Mouse (Mus musculus) urinary bladder, adult 2 months (tissue): ENCODE measurements at regions not wholly inside any gene's neighbourhood (a gene's known extent, or its start where the extent isn't known, plus 50 kb on each side); places are given as distances from the start of the nearest gene placed in this dataset.

Source experiments
- DNase-seq: peaks from one replicate; pipeline ENCODE4 v3.0.0; 2022; ENCODE audit warnings: low spot score

- no peak for DNase-seq
Measured at GRCm38 (mm10) chr5:133096340-133096739, 553.2 kb upstream of the Auts2 start.

GRCm38 (mm10) chr5:133084859-133085258 lies 541.7 kb upstream of the Auts2 start:
- no peak for DNase-seq

DNA sequence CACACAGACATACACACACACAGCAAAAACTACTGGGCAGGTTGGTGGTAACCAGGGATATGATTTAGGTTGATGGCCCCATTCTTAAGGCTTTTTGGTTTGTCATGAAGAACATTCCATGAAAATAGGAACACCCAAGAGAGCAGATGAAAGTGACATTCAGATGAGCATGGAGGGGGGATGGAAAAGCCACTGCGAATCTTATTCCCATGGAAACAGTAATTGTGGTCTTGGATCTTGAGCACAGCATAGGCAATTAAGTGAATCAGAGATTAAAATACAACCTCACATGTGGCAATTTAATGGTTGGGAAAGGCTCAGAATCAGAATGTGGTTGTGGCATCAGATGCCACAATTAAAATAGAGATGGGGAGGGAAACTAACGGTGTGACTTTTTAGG lies 537.6 kb upstream of the Auts2 start:
- no peak for DNase-seq

GRCm38 (mm10) chr5:133078916-133079315 lies 535.8 kb upstream of the Auts2 start:
- no peak for DNase-seq

DNA sequence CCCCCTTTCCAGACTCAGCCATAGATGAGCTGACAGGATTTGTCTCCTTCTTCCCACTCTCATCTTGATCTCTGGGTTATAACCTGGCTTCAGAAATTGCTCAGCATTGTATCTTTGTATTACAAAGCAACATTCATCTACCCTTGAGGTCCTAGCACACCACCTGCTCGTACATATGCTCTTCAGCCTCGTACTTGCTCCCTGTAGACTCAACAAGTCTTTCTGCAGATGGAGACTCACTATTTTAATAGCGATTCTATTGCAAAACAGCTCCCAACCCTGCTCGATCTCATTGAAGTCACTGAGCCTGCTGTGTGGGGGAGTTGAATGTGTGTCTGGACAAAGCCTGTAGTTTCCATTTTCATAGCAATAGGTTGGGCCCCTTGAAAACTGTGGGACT lies 535.2 kb upstream of the Auts2 start:
- no peak for DNase-seq

- DNase-seq, result no peak
Measured at GRCm38 (mm10) chr5:133073317-133073716, 530.2 kb upstream of the Auts2 start.

GRCm38 (mm10) chr5:133070141-133070540 lies 527.0 kb upstream of the Auts2 start:
- no peak for DNase-seq

DNA sequence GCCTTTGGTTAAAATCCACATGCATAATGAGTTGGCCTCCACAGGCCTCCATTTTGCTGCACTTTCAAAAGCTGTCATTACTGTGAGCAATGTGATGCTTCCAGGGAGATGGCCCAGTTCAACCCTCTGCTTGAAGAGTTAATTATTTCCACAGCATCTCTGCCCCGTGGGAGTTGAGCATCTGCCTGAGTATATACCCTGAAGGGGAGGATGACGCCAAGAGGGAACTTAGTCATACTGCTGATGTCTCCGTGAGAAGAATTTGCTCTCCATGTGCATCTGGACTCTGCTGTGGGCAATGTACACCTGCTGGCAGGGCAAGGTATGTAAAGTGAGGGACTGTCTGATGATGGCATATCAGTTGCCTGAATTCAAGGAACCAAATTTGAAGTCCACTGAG lies 519.3 kb upstream of the Auts2 start:
- no peak for DNase-seq

- DNase-seq, result no peak
Measured at GRCm38 (mm10) chr5:133047456-133047855, 504.3 kb upstream of the Auts2 start.

- DNase-seq, result no peak
Measured at GRCm38 (mm10) chr5:133045637-133046036, 502.5 kb upstream of the Auts2 start.

DNA sequence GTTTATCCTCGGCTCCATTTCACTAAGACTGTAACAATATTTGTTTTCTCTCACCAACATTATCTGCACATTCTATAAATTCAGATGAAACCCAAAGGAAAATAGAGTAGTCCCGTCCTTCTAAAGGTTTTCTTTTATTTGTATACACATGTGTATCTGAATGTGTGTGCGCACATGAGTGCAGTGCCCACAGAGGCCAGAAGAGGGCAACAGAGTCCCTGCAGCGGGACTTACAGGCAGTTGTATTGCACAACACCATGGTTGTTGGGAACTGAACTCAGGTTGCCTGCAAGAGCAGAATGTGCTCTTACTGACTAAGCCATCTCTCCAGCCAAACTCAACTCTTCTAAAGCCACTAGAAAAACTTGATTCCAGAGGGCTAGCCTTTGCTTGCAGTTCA lies 484.4 kb upstream of the Auts2 start:
- no peak for DNase-seq

GRCm38 (mm10) chr5:133025121-133025520 lies 482.0 kb upstream of the Auts2 start:
- no peak for DNase-seq

- no peak for DNase-seq
Measured at GRCm38 (mm10) chr5:133020821-133021220, 477.7 kb upstream of the Auts2 start.

- DNase-seq, result no peak
Measured at GRCm38 (mm10) chr5:133020116-133020515, 477.0 kb upstream of the Auts2 start.

GRCm38 (mm10) chr5:133010624-133011575 lies 467.8 kb upstream of the Auts2 start:
- no peak for DNase-seq

DNA sequence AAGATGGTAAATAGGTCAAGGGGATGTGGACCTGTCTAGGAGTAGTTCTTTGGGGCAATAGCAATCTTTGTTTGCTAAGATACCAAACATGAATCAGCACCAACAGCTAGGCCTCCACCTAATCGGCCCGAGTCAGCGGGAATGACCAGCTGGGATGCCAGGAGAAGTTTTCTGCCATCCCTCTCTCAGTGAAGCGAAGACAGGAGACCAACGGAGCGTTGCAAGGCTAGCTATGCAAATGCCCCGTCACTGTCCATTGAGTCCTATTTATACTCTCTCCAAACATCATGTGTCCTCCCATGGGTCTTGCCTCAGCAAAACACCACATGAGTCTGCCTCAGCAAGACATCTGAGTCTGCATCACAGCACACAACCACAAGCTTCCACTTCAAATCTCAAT lies 439.7 kb upstream of the Auts2 start:
- DNase-seq, result no peak

DNA sequence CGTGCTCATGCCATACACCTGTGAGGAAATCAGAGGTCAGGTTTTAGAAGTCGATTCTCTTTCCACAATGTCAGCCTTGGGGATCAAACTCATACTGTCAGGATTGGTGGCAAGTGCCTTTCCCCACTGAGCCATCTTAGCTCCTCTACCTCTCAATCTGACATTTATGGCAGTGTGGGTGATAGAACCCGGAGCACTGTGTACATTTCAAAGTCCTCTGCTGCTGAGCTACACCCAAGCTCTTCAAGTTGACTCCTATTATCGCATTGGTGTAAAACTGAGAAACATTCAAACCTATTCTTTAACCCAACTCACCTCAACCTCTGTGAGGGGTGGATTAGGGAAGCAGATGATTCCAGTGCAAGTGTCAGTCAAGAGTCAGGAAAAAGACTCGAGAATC lies 435.9 kb upstream of the Auts2 start:
- DNase-seq, result no peak

GRCm38 (mm10) chr5:132975303-132975932 lies 432.3 kb upstream of the Auts2 start:
- no peak for DNase-seq

DNA sequence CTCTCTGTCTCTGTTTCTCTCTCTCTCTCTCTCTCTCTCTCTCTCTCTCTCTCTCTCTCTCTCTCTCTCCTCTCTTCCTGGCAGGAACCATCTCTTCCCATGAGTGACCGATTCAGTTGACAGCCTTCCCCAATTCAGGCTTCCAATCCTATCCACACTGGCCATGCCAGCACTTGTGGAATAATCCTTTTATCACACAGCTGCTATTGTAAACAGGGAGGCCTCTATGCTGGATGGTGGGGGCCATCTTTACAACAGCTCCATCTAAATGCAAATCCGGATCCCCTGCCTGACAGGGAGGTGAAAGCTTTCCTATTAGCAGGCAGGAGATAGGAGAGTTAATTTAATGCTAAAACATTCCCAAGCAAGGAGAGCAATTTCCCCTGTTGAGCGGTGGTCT lies 431.7 kb upstream of the Auts2 start:
- DNase-seq, result no peak

DNA sequence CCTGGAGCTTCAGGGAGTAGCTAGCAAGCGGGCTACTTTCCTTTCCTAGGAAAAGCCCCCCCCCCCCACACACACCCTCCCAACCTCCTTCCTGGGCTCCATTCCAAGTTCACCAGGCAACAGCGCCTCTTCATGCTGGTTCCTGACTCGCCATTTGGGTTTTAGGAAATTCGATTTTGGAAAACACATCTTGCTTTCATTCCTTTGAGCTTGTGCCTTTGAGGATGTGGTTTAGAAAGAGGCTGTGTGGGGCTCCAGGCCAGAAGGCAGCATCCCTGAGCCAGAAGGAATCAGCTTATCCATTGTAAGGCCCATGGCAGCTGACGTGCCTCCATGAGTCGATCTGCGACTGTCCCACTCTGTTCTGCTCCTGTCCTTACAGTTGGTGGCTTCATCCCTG lies 427.9 kb upstream of the Auts2 start:
- no peak for DNase-seq

- DNase-seq, result no peak
Measured at GRCm38 (mm10) chr5:132969376-132969775, 426.2 kb upstream of the Auts2 start.

GRCm38 (mm10) chr5:132959901-132960300 lies 416.8 kb upstream of the Auts2 start:
- no peak for DNase-seq

GRCm38 (mm10) chr5:132956184-132956583 lies 413.0 kb upstream of the Auts2 start:
- DNase-seq, result no peak
